Mouse (Mus musculus) heart, embryonic 12.5 days (tissue): Measurements from ENCODE around the gene Pam. TPM values are rescaled to one million over a fixed set of nuclear protein-coding genes. Genes with fewer than 3 reads are reported as not detected.

ENCODE experiments used
- ATAC-seq: fragments of 200-750 bp; cut with Nextera tagmentation; 2 replicates; pipeline ENCODE4 v1.8.0; 2017; ENCODE audit warnings: moderate TSS enrichment, moderate library complexity; ENCODE audit not compliant: insufficient number of reproducible peaks, low FRiP score
- H3K27ac ChIP-seq: fragments of 300-500 bp; sonication (generic); 2 replicates; pipeline ENCODE4 v1.5.1; 2016; ENCODE audit warnings: mild to moderate bottlenecking, moderate library complexity; ENCODE audit not compliant: poor library complexity, severe bottlenecking
- H3K27me3 ChIP-seq: fragments of 300-500 bp; sonication (generic); replicated peaks from 2 replicates; pipeline ENCODE4 v1.6.1; 2016; ENCODE audit warnings: mild to moderate bottlenecking, moderate library complexity
- H3K36me3 ChIP-seq: fragments of 300-500 bp; sonication (generic); 2 replicates; pipeline ENCODE4 v1.6.1; 2016; ENCODE audit warnings: mild to moderate bottlenecking, moderate library complexity
- H3K4me1 ChIP-seq: fragments of 300-500 bp; sonication (generic); replicated peaks from 2 replicates; pipeline ENCODE4 v1.6.1; 2016; ENCODE audit warnings: mild to moderate bottlenecking
- H3K4me2 ChIP-seq: fragments of 300-500 bp; sonication (generic); 2 replicates; pipeline ENCODE4 v1.6.1; 2016; ENCODE audit warnings: mild to moderate bottlenecking, moderate library complexity
- H3K4me3 ChIP-seq: fragments of 300-500 bp; sonication (generic); 2 replicates; pipeline ENCODE4 v1.5.1; 2016; ENCODE audit warnings: mild to moderate bottlenecking
- H3K9ac ChIP-seq: fragments of 300-500 bp; sonication (generic); 2 replicates; pipeline ENCODE4 v1.6.1; 2016; ENCODE audit warnings: mild to moderate bottlenecking, moderate library complexity
- H3K9me3 ChIP-seq: fragments of 300-500 bp; sonication (generic); replicated peaks from 2 replicates; pipeline ENCODE4 v1.6.1; 2016; ENCODE audit warnings: mild to moderate bottlenecking, moderate library complexity
- WGBS: fragments of 180-500 bp; shearing (Covaris S2); methylation state at CpG from one replicate; pipeline ENCODE4 v1.1.7; 2016; 5-methylcytosine and 5-hydroxymethylcytosine counted together
- polyA plus RNA-seq: library from polyadenylated mRNA; unstranded; fragments of >200 nt; fragmentation: Nextera tagmentation; extraction: Ambion mirVana; gene quantifications from 2 replicates; pipeline ENCODE4 v1.2.1, GENCODE M21; 2016

The Pam gene
- polyA plus RNA-seq, 1 experiment from 2014 or later = 393 TPM

- H3K36me3 ChIP-seq = no peaks in the 10 kb centered on the region; the same call in 1 of the 2 replicates
- no peaks in the 10 kb centered on the region for H3K9me3 ChIP-seq
- 45% methylated on average over 6 of the region's 6 CpGs for WGBS
- no peak overlapping the region for H3K4me3 ChIP-seq
- H3K4me1 ChIP-seq = peaks cover 2% of the 10 kb centered on the region; the same call in 1 of the 2 replicates
- H3K9ac ChIP-seq = no peak overlapping the region
- H3K27me3 ChIP-seq = no peaks in the 10 kb centered on the region
- ATAC-seq = 0 out of 2 replicates have a peak, but pooled peaks have one; percentile 22
- peak overlapping the region; percentile 66; the same call in 1 of the 2 replicates for H3K27ac ChIP-seq
- peak overlapping the region; percentile 56 for H3K4me2 ChIP-seq
Observed at GRCm38 (mm10) chr1:97761477-97761876, 334.0 kb downstream of the Pam start.

- no peak for ATAC-seq
- no peak overlapping the region for H3K9ac ChIP-seq
- H3K4me3 ChIP-seq = no peak overlapping the region
- H3K27ac ChIP-seq = peak overlapping the region; percentile 73
- H3K36me3 ChIP-seq = peaks cover 2% of the 10 kb centered on the region; the same call in 1 of the 2 replicates
- peaks cover under 1% of the 10 kb centered on the region; the same call in 1 of the 2 replicates for H3K4me1 ChIP-seq
- peak overlapping the region; percentile 42 for H3K4me2 ChIP-seq
- H3K9me3 ChIP-seq = no peaks in the 10 kb centered on the region
- H3K27me3 ChIP-seq = no peaks in the 10 kb centered on the region
- 33% methylated on average over 7 of the region's 7 CpGs for WGBS
Observed at GRCm38 (mm10) chr1:97760598-97760997, 334.8 kb downstream of the Pam start.

DNA sequence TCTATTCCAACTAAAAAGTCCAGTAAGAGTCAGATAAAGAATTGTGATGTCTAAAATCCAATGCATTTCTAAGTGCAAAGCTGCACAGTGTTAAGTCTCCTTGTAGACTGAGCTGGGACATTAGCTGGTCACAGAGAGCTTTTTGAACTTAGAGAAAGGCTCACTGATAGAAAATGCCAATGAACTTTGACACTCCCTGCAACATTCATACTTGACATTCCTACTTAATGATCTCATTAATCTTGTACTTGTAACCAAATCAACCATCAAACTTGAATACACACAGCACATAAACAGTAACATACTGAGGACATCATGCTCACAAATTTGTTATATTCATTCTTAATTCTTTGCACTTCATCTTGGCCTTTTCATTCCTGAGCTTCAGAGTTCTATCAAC, 335.6 kb downstream of the Pam start:
- Histone ChIP-seq H3K9me3 (no peaks in the 10 kb centered on the region), H3K4me2 (no peak overlapping the region), H3K27ac (no peak overlapping the region), H3K9ac (no peak overlapping the region), H3K27me3 (no peaks in the 10 kb centered on the region), H3K36me3 (peaks cover 10% of the 10 kb centered on the region), H3K4me1 (no peaks in the 10 kb centered on the region; the same call in 1 of the 2 replicates), H3K4me3 (no peak overlapping the region)
- ATAC-seq = no peak

DNA sequence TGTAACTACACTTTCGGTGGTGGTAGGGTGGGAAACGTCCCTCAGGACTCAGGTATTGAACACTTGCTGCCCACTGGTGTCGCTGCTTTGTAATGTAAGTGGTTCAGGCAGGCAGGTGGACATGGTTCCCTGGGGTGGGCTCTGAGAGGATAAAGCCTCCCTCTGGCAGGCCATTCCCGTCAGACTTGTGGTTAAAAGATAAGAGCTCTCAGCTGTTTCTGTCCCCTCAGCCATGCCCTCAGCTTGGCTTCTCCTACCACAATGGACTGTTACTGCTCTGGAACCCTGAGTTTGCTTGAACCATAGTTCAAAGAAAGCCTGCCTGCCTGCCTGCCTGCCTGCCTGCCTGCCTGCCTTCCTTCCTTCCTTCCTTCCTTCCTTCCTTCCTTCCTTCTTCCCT, 341.1 kb downstream of the Pam start:
- Histone ChIP-seq H3K27ac (no peak overlapping the region; the same call in 1 of the 2 replicates), H3K9me3 (no peaks in the 10 kb centered on the region), H3K9ac (no peak overlapping the region), H3K36me3 (peaks cover 34% of the 10 kb centered on the region), H3K4me3 (no peak overlapping the region), H3K4me2 (no peak overlapping the region), H3K27me3 (no peaks in the 10 kb centered on the region), H3K4me1 (0 out of 2 replicates have a peak, but pooled peaks cover 3% of the 10 kb centered on the region)
- 51% methylated on average over 4 of the region's 4 CpGs for WGBS
- ATAC-seq = no peak

- Histone ChIP-seq H3K36me3 (peaks cover 42% of the 10 kb centered on the region), H3K4me1 (0 out of 2 replicates have a peak, but pooled peaks cover 3% of the 10 kb centered on the region), H3K4me3 (no peak overlapping the region), H3K27me3 (no peaks in the 10 kb centered on the region), H3K9me3 (no peaks in the 10 kb centered on the region), H3K4me2 (no peak overlapping the region), H3K9ac (no peak overlapping the region), H3K27ac (no peak overlapping the region)
- no peak for ATAC-seq
Observed at GRCm38 (mm10) chr1:97753216-97753615, 342.2 kb downstream of the Pam start.

DNA sequence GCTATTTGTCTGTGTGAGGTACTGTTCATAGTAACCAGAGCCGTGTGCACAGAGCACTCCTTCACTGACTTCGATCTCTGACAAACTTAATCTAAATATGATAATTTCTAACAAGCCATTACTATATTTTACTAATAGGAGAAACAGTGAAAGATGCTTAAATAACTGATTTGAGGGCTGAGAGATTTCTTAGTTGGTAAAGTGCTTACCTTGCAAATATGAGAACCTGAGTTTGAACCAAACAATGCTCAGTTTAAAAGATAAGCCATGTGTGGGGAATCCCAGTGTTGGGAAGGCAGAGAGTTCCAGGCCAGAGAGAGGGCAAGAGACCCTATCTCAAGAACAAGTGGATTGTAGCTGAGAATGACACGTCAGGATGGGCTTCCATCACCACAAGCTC, 347.3 kb downstream of the Pam start:
- 84% methylated on average over 3 of the region's 3 CpGs for WGBS

GRCm38 (mm10) chr1:97746261-97746660, 349.2 kb downstream of the Pam start:
- no peak overlapping the region for H3K27ac ChIP-seq
- ATAC-seq = no peak
- H3K4me1 ChIP-seq = 0 out of 2 replicates have a peak, but pooled peaks cover 3% of the 10 kb centered on the region
- H3K4me2 ChIP-seq = no peak overlapping the region
- 95% methylated on average over 7 of the region's 7 CpGs for WGBS
- no peaks in the 10 kb centered on the region for H3K27me3 ChIP-seq
- no peak overlapping the region for H3K4me3 ChIP-seq
- H3K36me3 ChIP-seq = peaks cover 47% of the 10 kb centered on the region
- no peak overlapping the region for H3K9ac ChIP-seq
- H3K9me3 ChIP-seq = no peaks in the 10 kb centered on the region

More for the DNA sequence above, 347.3 kb downstream of the Pam start:
- no peak for ATAC-seq
- 0 out of 2 replicates have a peak, but pooled peaks cover 3% of the 10 kb centered on the region for H3K4me1 ChIP-seq
- H3K36me3 ChIP-seq = peaks cover 47% of the 10 kb centered on the region
- H3K9ac ChIP-seq = no peak overlapping the region
- no peak overlapping the region for H3K4me2 ChIP-seq
- no peaks in the 10 kb centered on the region for H3K9me3 ChIP-seq
- H3K4me3 ChIP-seq = no peak overlapping the region
- no peak overlapping the region for H3K27ac ChIP-seq
- H3K27me3 ChIP-seq = no peaks in the 10 kb centered on the region

- no peak overlapping the region for H3K4me2 ChIP-seq
- 46% methylated on average over 4 of the region's 4 CpGs for WGBS
- H3K9ac ChIP-seq = no peak overlapping the region
- H3K36me3 ChIP-seq = peaks cover 48% of the 10 kb centered on the region
- no peaks in the 10 kb centered on the region for H3K27me3 ChIP-seq
- no peak overlapping the region for H3K27ac ChIP-seq
- ATAC-seq = no peak
- no peaks in the 10 kb centered on the region for H3K9me3 ChIP-seq
- H3K4me3 ChIP-seq = no peak overlapping the region
- H3K4me1 ChIP-seq = 0 out of 2 replicates have a peak, but pooled peaks cover 3% of the 10 kb centered on the region
Observed at GRCm38 (mm10) chr1:97745712-97746111, 349.7 kb downstream of the Pam start.
